Mouse (Mus musculus): ENCODE data around the gene Ptges.

- TF ChIP-seq CTCF (IDR thresholded peaks at IDR 0.05; ENCODE audit: borderline replicate concordance, insufficient read depth, low read length) (no peak), POLR2A (IDR thresholded peaks at IDR 0.05; ENCODE audit: low read depth, low read length) (no peak)
Measured at GRCm38 (mm10) chr2:30926381-30926780, 3.3 kb downstream of the Ptges start.
